Mouse (Mus musculus): ENCODE measurements around the gene March9.

DNA sequence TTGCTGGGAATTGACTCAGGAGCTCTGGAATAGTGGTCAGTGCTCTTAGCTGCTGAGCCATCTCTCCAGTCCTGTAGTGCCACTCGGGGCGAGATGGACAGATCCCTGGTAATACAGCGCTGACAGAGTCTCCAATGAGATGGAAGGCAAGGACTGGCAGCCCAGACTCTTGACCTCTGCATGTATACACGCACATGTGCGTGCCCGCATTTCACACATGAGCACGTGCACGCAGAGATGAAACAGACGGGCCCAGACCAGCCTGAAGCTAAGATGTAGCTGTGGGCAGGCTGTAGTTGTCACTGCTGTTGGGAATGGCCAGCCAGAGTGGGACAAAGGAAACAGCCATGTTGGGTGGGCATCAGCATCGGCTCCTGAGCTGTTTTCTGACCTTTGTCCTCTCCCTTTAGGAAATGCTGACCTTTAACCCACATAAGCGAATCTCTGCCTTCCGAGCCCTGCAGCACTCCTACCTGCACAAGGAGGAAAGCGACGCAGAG, 6.6 kb upstream of the March9 start:
- TF ChIP-seq CTCF (IDR thresholded peaks at IDR 0.05 in 2 of 3, conservative IDR thresholded peaks at IDR 0.05 in 1 of 3; ENCODE audit: control insufficient read depth in 1 of 3, insufficient read depth in 1 of 3, low read depth in 2 of 3, low read length in 3 of 3, poor library complexity in 1 of 3, severe bottlenecking in 1 of 3), result no peak
- no peak for TF ChIP-seq GATA1 (IDR thresholded peaks at IDR 0.05; ENCODE audit: low read depth, low read length)
- TF ChIP-seq POLR2A (IDR thresholded peaks at IDR 0.05; ENCODE audit: control insufficient read depth in 1 of 2, insufficient read depth in 1 of 2, low read depth in 1 of 2, low read length in 2 of 2, poor library complexity in 1 of 2), result no peak; a peak in 1 of 4 replicates
- TF ChIP-seq RCOR1 (IDR thresholded peaks at IDR 0.05; ENCODE audit: low read depth, low read length), result no peak
- TF ChIP-seq MYC (IDR thresholded peaks at IDR 0.05; ENCODE audit: low read depth, low read length), result no peak
- TF ChIP-seq BHLHE40 (IDR thresholded peaks at IDR 0.05; ENCODE audit: borderline replicate concordance, low read depth, low read length), result no peak
- no peak for TF ChIP-seq TCF12 (IDR thresholded peaks at IDR 0.05; ENCODE audit: low read depth, low read length)
- TF ChIP-seq NELFE (IDR thresholded peaks at IDR 0.05; ENCODE audit: low read depth, low read length), result no peak
- no peak for TF ChIP-seq CHD2 (IDR thresholded peaks at IDR 0.05; ENCODE audit: low read length)
- TF ChIP-seq NRF1 (IDR thresholded peaks at IDR 0.05; ENCODE audit: insufficient read depth, low read depth, low read length, poor library complexity, severe bottlenecking), result no peak
